Mouse (Mus musculus): ENCODE measurements at regions not wholly inside any gene's neighbourhood (a gene's known extent, or its start where the extent isn't known, plus 50 kb on each side); places are given as distances from the start of the nearest gene placed in this dataset.
A peak's percentile ranks its signal among the peaks of the same experiment; 100 is the strongest.

- no peak for DNase-seq (ENCODE audit: low read depth, low spot score)
Observed at GRCm38 (mm10) chr13:71506777-71507176, 456.7 kb downstream of the Irx1 start.

- no peak for DNase-seq (ENCODE audit: low read depth, low spot score)
Observed at GRCm38 (mm10) chr13:71489773-71490172, 473.8 kb downstream of the Irx1 start.

- DNase-seq (ENCODE audit: low read depth, low spot score): no peak
Observed at GRCm38 (mm10) chr13:71481205-71481604, 482.3 kb downstream of the Irx1 start.

- DNase-seq (ENCODE audit: low read depth, low spot score): no peak
Observed at GRCm38 (mm10) chr13:71461552-71461951, 502.0 kb downstream of the Irx1 start.

GRCm38 (mm10) chr13:71460607-71461006, 502.9 kb downstream of the Irx1 start:
- no peak for DNase-seq (ENCODE audit: low read depth, low spot score)

- no peak for DNase-seq (ENCODE audit: low read depth, low spot score)
Observed at GRCm38 (mm10) chr13:71460097-71460496, 503.4 kb downstream of the Irx1 start.

GRCm38 (mm10) chr13:71459022-71459536, 504.4 kb downstream of the Irx1 start:
- no peak for DNase-seq (ENCODE audit: low read depth, low spot score)

- DNase-seq (ENCODE audit: low read depth, low spot score): peak; percentile 69
Observed at GRCm38 (mm10) chr13:71458061-71458935, 505.2 kb downstream of the Irx1 start.

GRCm38 (mm10) chr13:71457550-71457949, 506.0 kb downstream of the Irx1 start:
- no peak for DNase-seq (ENCODE audit: low read depth, low spot score)

GRCm38 (mm10) chr13:71452258-71452657, 511.3 kb downstream of the Irx1 start:
- no peak for DNase-seq (ENCODE audit: low read depth, low spot score)

GRCm38 (mm10) chr13:71437601-71438099, 525.9 kb downstream of the Irx1 start:
- DNase-seq (ENCODE audit: low read depth, low spot score): no peak

GRCm38 (mm10) chr13:71403654-71404560, 559.6 kb downstream of the Irx1 start:
- DNase-seq (ENCODE audit: low read depth, low spot score): no peak

GRCm38 (mm10) chr13:71393716-71394309, 552.2 kb upstream of the Adamts16 start:
- DNase-seq (ENCODE audit: low read depth, low spot score): no peak

- DNase-seq (ENCODE audit: low read depth, low spot score): no peak
Observed at GRCm38 (mm10) chr13:71378641-71379040, 537.0 kb upstream of the Adamts16 start.

- DNase-seq (ENCODE audit: low read depth, low spot score): no peak
Observed at GRCm38 (mm10) chr13:71375909-71376606, 534.4 kb upstream of the Adamts16 start.

- DNase-seq (ENCODE audit: low read depth, low spot score): no peak
Observed at GRCm38 (mm10) chr13:71372701-71373685, 531.4 kb upstream of the Adamts16 start.

- no peak for DNase-seq (ENCODE audit: low read depth, low spot score)
Observed at GRCm38 (mm10) chr13:71369832-71370231, 528.2 kb upstream of the Adamts16 start.

GRCm38 (mm10) chr13:71365261-71365660, 523.6 kb upstream of the Adamts16 start:
- no peak for DNase-seq (ENCODE audit: low read depth, low spot score)

- DNase-seq (ENCODE audit: low read depth, low spot score): no peak
Observed at GRCm38 (mm10) chr13:71362311-71362710, 520.7 kb upstream of the Adamts16 start.

- no peak for DNase-seq (ENCODE audit: low read depth, low spot score)
Observed at GRCm38 (mm10) chr13:71359112-71359511, 517.5 kb upstream of the Adamts16 start.

Data from embryo, embryonic 11.5 days (tissue).